Comparison of ENCODE assay signal across 9 mouse cellular contexts in genomic region chr13:54309354-54309753, GRCm38 (mm10).
A peak's percentile ranks its signal among the peaks of the same experiment; 100 is the strongest.
DNase-seq lines count a peak whose midpoint lies in the region; ATAC-seq and TF ChIP-seq lines count a peak whose summit lies in the region.
"Had no signal": no experiment of that assay in that cellular context is flagged by ENCODE, and none has a peak within 500 bp of the region (broad histone marks: within the 10 kb centered on the region; RNA-seq: fewer than 3 reads in every experiment).

No protein-coding gene starts in this region.

- 11% methylated on average over 5 of the region's 5 CpGs for WGBS in heart, postnatal 0 days
- 36% methylated on average over 5 of the region's 5 CpGs for WGBS in heart, embryonic 12.5 days

- TF ChIP-seq CTCF in heart, postnatal 0 days (IDR thresholded peaks at IDR 0.05; ENCODE audit: low read depth): no peak
- no peak for TF ChIP-seq CTCF in brain, embryonic 14.5 days (IDR thresholded peaks at IDR 0.05; ENCODE audit: borderline replicate concordance, extremely low read depth, insufficient read depth, insufficient read length)

- H3K4me3 ChIP-seq in heart, postnatal 0 days (ENCODE audit: low read depth, low read length): no peak overlapping the region
- no peak overlapping the region for H3K4me3 ChIP-seq in heart, embryonic 12.5 days
- H3K4me3 ChIP-seq: erythroblast, embryonic 14.5 days had no signal

- peak overlapping the region; percentile 47 for H3K27ac ChIP-seq in heart, postnatal 0 days (ENCODE audit: low read depth)
- H3K27ac ChIP-seq in heart, embryonic 12.5 days (ENCODE audit: poor library complexity, severe bottlenecking): no peak overlapping the region

- ATAC-seq in heart, postnatal 0 days (ENCODE audit: insufficient read depth, low read depth): peak; percentile 68
- no peak for ATAC-seq in heart, embryonic 12.5 days (ENCODE audit: insufficient number of reproducible peaks, low FRiP score)

- no peaks in the 10 kb centered on the region for H3K9me3 ChIP-seq in heart, postnatal 0 days (replicated peaks; ENCODE audit: control insufficient read depth, low read length)
- H3K9me3 ChIP-seq in heart, embryonic 12.5 days (replicated peaks): no peaks in the 10 kb centered on the region

- no peaks in the 10 kb centered on the region for H3K36me3 ChIP-seq in heart, postnatal 0 days (replicated peaks; ENCODE audit: control insufficient read depth, insufficient read depth, low read length)
- no peaks in the 10 kb centered on the region for H3K36me3 ChIP-seq in heart, embryonic 12.5 days

- no peak for TF ChIP-seq POLR2A in brain, embryonic 14.5 days (IDR thresholded peaks at IDR 0.05; ENCODE audit: borderline replicate concordance, extremely low read depth, insufficient read depth, insufficient read length, poor library complexity, severe bottlenecking)

- no peak overlapping the region for H3K4me2 ChIP-seq in heart, postnatal 0 days (ENCODE audit: low read depth, low read length)
- no peak overlapping the region for H3K4me2 ChIP-seq in heart, embryonic 12.5 days

- no peak for TF ChIP-seq EP300 in heart, postnatal 0 days (IDR thresholded peaks at IDR 0.05; ENCODE audit: low read depth)

- no peaks in the 10 kb centered on the region for H3K27me3 ChIP-seq in heart, postnatal 0 days (ENCODE audit: control insufficient read depth, insufficient read depth, low read length)
- no peaks in the 10 kb centered on the region for H3K27me3 ChIP-seq in heart, embryonic 12.5 days (replicated peaks)

- H3K4me1 ChIP-seq in heart, postnatal 0 days (ENCODE audit: control insufficient read depth, insufficient read depth): peaks cover 52% of the 10 kb centered on the region
- peaks cover 38% of the 10 kb centered on the region for H3K4me1 ChIP-seq in heart, embryonic 12.5 days (replicated peaks)

- DNase-seq in heart, postnatal 0 days (ENCODE audit: low spot score): peak; percentile 63
- peak; percentile 94 for DNase-seq in brain, embryonic 14.5 days (ENCODE audit: low read depth)
- DNase-seq in frontal cortex, postnatal 14 days (ENCODE audit: low spot score in 2 of 2): peak; percentile 46 to 51
- DNase-seq in lung, postnatal 36 days: peak; percentile 12
- no peak for DNase-seq in thymus, postnatal 36 days
- DNase-seq in thymus, postnatal 10 days (ENCODE audit: low spot score in 2 of 2): no peak
- DNase-seq in adrenal gland, postnatal 4 days (ENCODE audit: low spot score in 2 of 2): no peak

- no peak overlapping the region for H3K9ac ChIP-seq in heart, postnatal 0 days (replicated peaks; ENCODE audit: low read depth, low read length)
- no peak overlapping the region for H3K9ac ChIP-seq in heart, embryonic 12.5 days

Comparison
In these comparisons a context has a peak if more than half of its experiments do, and no peak if none do; other contexts are left out.
1. DNase-seq: peak in heart, postnatal 0 days (single experiment), brain, embryonic 14.5 days (single experiment), frontal cortex, postnatal 14 days (2 of 2) and lung, postnatal 36 days (single experiment); none in thymus, postnatal 36 days (0 of 2), thymus, postnatal 10 days (0 of 2) and adrenal gland, postnatal 4 days (0 of 2).